Mouse (Mus musculus): ENCODE results near the gene Dao. TPM values are rescaled to one million over a fixed set of nuclear protein-coding genes. Genes with fewer than 3 reads are reported as not detected.

Gene Dao
- total and polyA plus RNA-seq, 3 experiments = not detected

DNA sequence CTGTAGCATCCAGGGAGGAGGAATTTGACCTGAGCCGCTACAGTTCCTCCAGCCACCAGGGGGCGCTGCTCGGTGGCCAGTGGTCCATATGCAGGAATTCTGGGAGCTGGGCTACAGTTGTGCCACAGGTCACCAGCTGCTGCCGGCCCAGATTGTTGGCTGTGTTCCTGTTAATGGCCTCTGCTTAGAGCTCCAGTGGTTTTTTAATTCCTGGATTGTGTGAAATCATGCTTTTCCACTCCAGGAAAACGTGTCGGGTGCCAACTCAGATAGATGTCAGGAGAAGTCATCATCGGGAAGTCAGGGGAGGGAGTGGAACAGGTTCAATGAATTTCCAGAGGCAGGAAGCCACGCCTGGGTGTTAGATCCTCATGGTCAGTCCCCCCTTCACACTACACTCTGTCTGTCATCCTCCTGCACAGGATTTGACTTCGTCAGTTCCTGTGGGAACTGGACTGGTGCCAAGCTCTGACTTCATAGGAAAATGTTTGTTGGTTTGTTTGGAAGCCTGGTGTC, 48.8 kb downstream of the Dao start:
- Histone ChIP-seq H3K27ac (peak overlapping the region; percentile 65), H3K4me1 (ENCODE audit: control insufficient read depth, insufficient read depth, low read length) (peaks cover 5% of the 10 kb centered on the region), H3K79me2 (replicated peaks; ENCODE audit: control insufficient read depth, insufficient read depth, low read length) (no peaks in the 10 kb centered on the region), H3K36me3 (ENCODE audit: control insufficient read depth, insufficient read depth, low read length) (no peaks in the 10 kb centered on the region), H3K9ac (ENCODE audit: low read depth, low read length) (no peak overlapping the region), H3K4me3 (no peak overlapping the region; the same call in 1 of the 2 replicates), H3K27me3 (ENCODE audit: control insufficient read depth, insufficient read depth, low read length) (no peaks in the 10 kb centered on the region)
- TF ChIP-seq EP300 (IDR thresholded peaks at IDR 0.05; ENCODE audit: insufficient read depth, low read depth, low read length) = peak; percentile 87; the same call in 1 of the 2 replicates
- TF ChIP-seq POLR2A (IDR thresholded peaks at IDR 0.05; ENCODE audit: insufficient read depth, low read depth, low read length) = peak; percentile 14; the same call in 1 of the 2 replicates
- TF ChIP-seq CTCF (IDR thresholded peaks at IDR 0.05) = peak; percentile 94
- peak; percentile 79 to 82 for DNase-seq
- intact Hi-C loops (cut with DNase I) = loop anchor here (2.0 to 5.0 kb wide), 4 partner anchors 48 to 256 kb away; partner anchors contain the start of genes Alkbh2 and Ssh1
- WGBS = 8% methylated on average over 9 of the region's 9 CpGs

DNA sequence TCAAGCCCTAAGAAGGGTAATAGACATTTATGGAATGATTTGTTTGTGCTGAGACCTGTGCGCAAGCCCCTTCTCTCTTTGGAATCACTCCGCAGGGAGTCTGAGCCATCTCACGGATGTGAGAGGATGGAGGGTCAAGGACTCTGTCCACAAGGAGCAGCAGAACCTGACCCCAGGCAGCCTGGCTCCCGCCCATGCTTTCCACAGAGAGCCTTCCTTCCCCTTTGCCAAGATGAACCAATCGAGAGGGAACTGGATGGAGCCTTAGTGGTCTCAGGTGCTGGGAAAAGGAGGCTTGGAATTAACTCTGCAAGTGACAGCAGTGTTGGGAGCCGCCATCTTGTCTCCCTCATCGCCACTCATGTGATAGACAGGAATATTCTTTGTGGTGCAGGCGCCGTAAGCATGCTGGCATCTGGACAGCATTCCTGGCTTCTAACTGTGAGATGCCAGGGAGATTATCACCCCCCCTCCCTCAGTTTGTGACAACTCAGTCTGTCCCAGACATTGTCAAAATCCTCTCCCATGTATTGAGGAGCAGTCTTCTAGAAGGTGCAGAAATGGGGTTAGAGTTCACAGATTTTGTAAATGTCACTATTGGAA, 53.7 kb downstream of the Dao start:
- Histone ChIP-seq H3K4me1 (ENCODE audit: control insufficient read depth, insufficient read depth, low read length) (peaks cover 3% of the 10 kb centered on the region; the same call in 1 of the 2 replicates), H3K9ac (ENCODE audit: low read depth, low read length) (no peak overlapping the region), H3K79me2 (replicated peaks; ENCODE audit: control insufficient read depth, insufficient read depth, low read length) (no peaks in the 10 kb centered on the region), H3K27me3 (ENCODE audit: control insufficient read depth, insufficient read depth, low read length) (no peaks in the 10 kb centered on the region), H3K27ac (no peak overlapping the region), H3K36me3 (ENCODE audit: control insufficient read depth, insufficient read depth, low read length) (no peaks in the 10 kb centered on the region), H3K4me3 (no peak overlapping the region)
- DNase-seq = no peak
- no peak for TF ChIP-seq POLR2A (IDR thresholded peaks at IDR 0.05; ENCODE audit: insufficient read depth, low read depth, low read length)
- no peak for TF ChIP-seq EP300 (IDR thresholded peaks at IDR 0.05; ENCODE audit: insufficient read depth, low read depth, low read length)
- WGBS = 66% methylated on average over 9 of the region's 9 CpGs
- intact Hi-C loops (cut with DNase I) = no loop called here

DNA sequence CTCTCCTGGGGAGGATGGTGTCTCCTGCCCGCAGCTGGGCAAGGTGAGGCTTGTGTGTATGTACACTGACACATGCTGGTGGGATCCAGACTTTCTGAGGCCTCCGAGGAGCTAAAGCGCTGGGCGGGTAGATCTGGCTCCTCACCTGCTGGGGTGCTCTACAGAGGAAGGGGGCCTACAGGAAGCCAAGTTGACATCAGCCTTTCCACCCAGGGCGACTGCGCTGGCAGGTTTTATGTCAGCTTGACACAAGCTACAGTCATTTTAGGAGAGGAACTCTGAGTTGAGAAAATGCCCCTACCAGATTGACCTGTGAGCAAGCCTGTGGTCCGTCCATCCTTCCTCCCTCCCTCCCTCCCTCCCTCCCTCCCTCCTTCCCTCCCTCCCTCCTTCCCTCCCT, 58.2 kb downstream of the Dao start:
- TF ChIP-seq CTCF (IDR thresholded peaks at IDR 0.05) (no peak), POLR2A (IDR thresholded peaks at IDR 0.05; ENCODE audit: insufficient read depth, low read depth, low read length) (no peak), EP300 (IDR thresholded peaks at IDR 0.05; ENCODE audit: insufficient read depth, low read depth, low read length) (no peak)
- Histone ChIP-seq H3K27me3 (ENCODE audit: control insufficient read depth, insufficient read depth, low read length) (no peaks in the 10 kb centered on the region), H3K36me3 (ENCODE audit: control insufficient read depth, insufficient read depth, low read length) (no peaks in the 10 kb centered on the region), H3K79me2 (replicated peaks; ENCODE audit: control insufficient read depth, insufficient read depth, low read length) (no peaks in the 10 kb centered on the region), H3K27ac (no peak overlapping the region), H3K4me1 (ENCODE audit: control insufficient read depth, insufficient read depth, low read length) (no peaks in the 10 kb centered on the region), H3K9ac (ENCODE audit: low read depth, low read length) (no peak overlapping the region), H3K4me3 (no peak overlapping the region)
- WGBS = 33% methylated on average over 7 of the region's 7 CpGs
- intact Hi-C loops (cut with DNase I) = no loop called here
- no peak for DNase-seq

DNA sequence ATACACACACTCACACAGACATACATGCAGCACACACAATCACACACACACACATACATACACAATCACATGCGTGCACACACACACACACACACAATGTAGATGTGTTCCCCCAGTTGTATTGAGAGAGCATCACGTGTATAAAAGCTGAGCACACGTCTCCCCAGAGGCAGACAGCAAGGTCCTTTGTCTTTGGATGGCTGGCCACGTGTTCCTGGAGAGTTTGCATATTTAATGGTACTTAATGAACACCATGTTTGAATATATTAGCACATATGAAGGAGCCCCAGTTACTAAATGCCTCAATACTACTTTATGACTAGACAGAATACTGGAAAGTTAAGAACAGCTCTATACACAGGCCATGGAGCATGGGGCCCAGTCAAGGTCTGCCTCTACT, 60.5 kb downstream of the Dao start:
- intact Hi-C loops (cut with DNase I) = no loop called here
- H3K27me3 ChIP-seq (ENCODE audit: control insufficient read depth, insufficient read depth, low read length) = no peaks in the 10 kb centered on the region
- H3K27ac ChIP-seq = no peak overlapping the region
- WGBS = 73% methylated on average over 4 of the region's 4 CpGs
- no peak for DNase-seq
- no peaks in the 10 kb centered on the region for H3K4me1 ChIP-seq (ENCODE audit: control insufficient read depth, insufficient read depth, low read length)
- H3K9ac ChIP-seq (ENCODE audit: low read depth, low read length) = no peak overlapping the region
- no peak overlapping the region for H3K4me3 ChIP-seq
- H3K36me3 ChIP-seq (ENCODE audit: control insufficient read depth, insufficient read depth, low read length) = no peaks in the 10 kb centered on the region
- TF ChIP-seq EP300 (IDR thresholded peaks at IDR 0.05; ENCODE audit: insufficient read depth, low read depth, low read length) = no peak
- no peak for TF ChIP-seq CTCF (IDR thresholded peaks at IDR 0.05)
- TF ChIP-seq POLR2A (IDR thresholded peaks at IDR 0.05; ENCODE audit: insufficient read depth, low read depth, low read length) = no peak
- no peaks in the 10 kb centered on the region for H3K79me2 ChIP-seq (replicated peaks; ENCODE audit: control insufficient read depth, insufficient read depth, low read length)

DNA sequence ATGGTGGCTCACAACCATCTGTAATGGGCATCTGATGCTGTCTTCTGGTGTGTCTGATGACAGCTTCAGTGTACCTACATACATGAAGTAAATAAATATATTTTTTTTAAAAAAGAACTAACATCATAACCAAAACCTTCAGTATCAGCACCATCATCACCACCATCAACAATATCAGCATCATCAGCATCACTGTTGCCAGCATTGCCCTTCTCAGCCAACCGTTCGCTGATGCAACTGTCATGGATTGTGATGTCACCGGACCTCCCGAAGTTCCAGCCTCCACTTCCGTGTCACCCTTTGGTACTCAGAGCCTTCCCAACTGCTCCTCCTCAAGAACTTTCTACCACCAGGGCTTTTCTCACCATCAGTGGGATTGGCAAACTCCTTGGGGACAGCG, 61.7 kb downstream of the Dao start, which contains the start of gene Usp30:
TSS of gene Usp30 (plus strand) at position 301 of the 400 bp plus-strand sequence.
- intact Hi-C loops (cut with DNase I) = no loop called here

DNA sequence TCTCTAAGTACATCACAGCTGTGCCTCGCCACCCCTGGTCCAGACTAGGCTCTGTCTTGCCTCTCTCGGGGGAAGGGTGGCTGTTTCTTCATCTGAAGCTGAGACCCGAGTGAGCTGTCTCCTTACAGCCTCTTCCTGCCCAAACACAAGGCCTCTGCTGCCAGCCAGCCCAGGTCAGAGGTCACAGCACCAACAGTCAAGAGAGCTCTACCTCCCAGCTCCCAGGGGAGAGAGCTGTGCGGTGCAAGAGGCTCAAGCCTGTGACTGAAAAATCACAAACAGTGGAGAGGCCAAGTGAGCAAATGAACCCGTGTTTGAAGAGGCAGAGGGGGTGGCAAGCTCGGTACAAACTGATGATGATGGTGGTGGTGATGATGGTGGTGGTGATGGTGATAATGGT, 63.1 kb downstream of the Dao start:
- intact Hi-C loops (cut with DNase I) = no loop called here
- H3K9ac ChIP-seq (ENCODE audit: low read depth, low read length) = no peak overlapping the region
- no peak for TF ChIP-seq POLR2A (IDR thresholded peaks at IDR 0.05; ENCODE audit: insufficient read depth, low read depth, low read length)
- no peak for TF ChIP-seq CTCF (IDR thresholded peaks at IDR 0.05)
- no peak for TF ChIP-seq EP300 (IDR thresholded peaks at IDR 0.05; ENCODE audit: insufficient read depth, low read depth, low read length)
- no peaks in the 10 kb centered on the region for H3K79me2 ChIP-seq (replicated peaks; ENCODE audit: control insufficient read depth, insufficient read depth, low read length)
- no peaks in the 10 kb centered on the region for H3K27me3 ChIP-seq (ENCODE audit: control insufficient read depth, insufficient read depth, low read length)
- H3K4me1 ChIP-seq (ENCODE audit: control insufficient read depth, insufficient read depth, low read length) = no peaks in the 10 kb centered on the region
- H3K4me3 ChIP-seq = no peak overlapping the region
- DNase-seq = no peak
- H3K27ac ChIP-seq = no peak overlapping the region
- no peaks in the 10 kb centered on the region for H3K36me3 ChIP-seq (ENCODE audit: control insufficient read depth, insufficient read depth, low read length)
- WGBS = 45% methylated on average over 6 of the region's 6 CpGs

More for the DNA sequence above, 61.7 kb downstream of the Dao start, which contains the start of gene Usp30:
- TF ChIP-seq EP300 (IDR thresholded peaks at IDR 0.05; ENCODE audit: insufficient read depth, low read depth, low read length) = no peak
- TF ChIP-seq POLR2A (IDR thresholded peaks at IDR 0.05; ENCODE audit: insufficient read depth, low read depth, low read length) = no peak
- TF ChIP-seq CTCF (IDR thresholded peaks at IDR 0.05) = no peak
- Histone ChIP-seq H3K4me3 (no peak within 1 kb of the TSS), H3K79me2 (replicated peaks; ENCODE audit: control insufficient read depth, insufficient read depth, low read length) (no peaks in the 10 kb centered on the region), H3K9ac (ENCODE audit: low read depth, low read length) (no peak within 1 kb of the TSS), H3K36me3 (ENCODE audit: control insufficient read depth, insufficient read depth, low read length) (no peaks in the 10 kb centered on the region), H3K27ac (no peak within 1 kb of the TSS), H3K27me3 (ENCODE audit: control insufficient read depth, insufficient read depth, low read length) (no peaks in the 10 kb centered on the region), H3K4me1 (ENCODE audit: control insufficient read depth, insufficient read depth, low read length) (no peaks in the 10 kb centered on the region)
- 87% methylated on average over 6 of the region's 6 CpGs for WGBS
- no peak for DNase-seq
